20 mouse cellular contexts compared by ENCODE assay signal in genomic region chr4:134442216-134442615, GRCm38 (mm10). TPM values are rescaled to one million over a fixed set of nuclear protein-coding genes. Genes with fewer than 3 reads are reported as not detected.
"Had no signal": no experiment of that assay in that cellular context is flagged by ENCODE, and none has a peak within 500 bp of the region (broad histone marks: within the 10 kb centered on the region; RNA-seq: fewer than 3 reads in every experiment).

No protein-coding gene starts in this region.

- H3K9me3 ChIP-seq: midbrain, embryonic 12.5 days; neural tube, embryonic 13.5 days; neural tube, embryonic 15.5 days had no signal

- H3K4me1 ChIP-seq: neural tube, embryonic 13.5 days had no signal

- H3K27ac ChIP-seq: liver, embryonic 14.5 days; midbrain, embryonic 10.5 days; midbrain, embryonic 12.5 days had no signal

- H3K27me3 ChIP-seq: midbrain, embryonic 12.5 days; neural tube, embryonic 13.5 days; neural tube, embryonic 15.5 days had no signal

- H3K36me3 ChIP-seq: midbrain, embryonic 10.5 days; midbrain, embryonic 12.5 days; neural tube, embryonic 13.5 days; neural tube, embryonic 15.5 days had no signal

- DNase-seq: lung, adult 18-20 months; lung, embryonic 14.5 days; lung, postnatal 10 days; lung, postnatal 4 days; midbrain, embryonic 14.5 days; retina, postnatal 1 day; right cerebral cortex, adult 18-20 months; right cerebral cortex, postnatal 25 days; right cerebral cortex, postnatal 4 days; spleen, adult 18-20 months; thymus, adult 18-20 months; thymus, postnatal 14 days; thymus, postnatal 36 days had no signal

- H3K4me3 ChIP-seq: midbrain, embryonic 10.5 days; midbrain, embryonic 12.5 days; myocyte; neural tube, embryonic 13.5 days; neural tube, embryonic 15.5 days had no signal

RNA-seq across cellular contexts. Expression of gene Extl1, which starts 58.6 kb away (rescaled TPM):
- total RNA-seq: megakaryocyte-erythroid progenitor cell, adult 5-6 weeks had no signal
